Mouse (Mus musculus): ENCODE results near the gene Mical2. TPM values are rescaled to one million over a fixed set of nuclear protein-coding genes. Genes with fewer than 3 reads are reported as not detected.

Mical2 gene
- total RNA-seq (2023), result 1 to 10 TPM; 2.7 to 2.9 TPM

GRCm38 (mm10) chr7:112225615-112226262, at the start of gene Mical2:
Mical2 (plus strand) TSS chr7:112225856.

GRCm38 (mm10) chr7:112427357-112428157, 201.9 kb downstream of the Mical2 start, which contains the start of gene Parva:
Parva (plus strand) TSS chr7:112427505.

Other genes starting within 250 kb of the Mical2 start
- 10 to 100 TPM; 51.8 to 54.3 TPM for gene Usp47, start 202.4 kb upstream of the Mical2 start, total RNA-seq (2023)
- not detected for gene Dkk3, start 66.8 kb upstream of the Mical2 start, total RNA-seq (2023)
- under 1 TPM in 1 of 2 experiments, not detected in 1; 0.11 TPM for gene Parva, start 201.6 kb downstream of the Mical2 start, total RNA-seq (2023)

Measured in neutrophil, adult 83 days (primary cell).